Mouse (Mus musculus): ENCODE data around the gene R3hdml. TPM values are rescaled to one million over a fixed set of nuclear protein-coding genes. Genes with fewer than 3 reads are reported as not detected.

The R3hdml gene
- total and polyA plus RNA-seq, 3 experiments, result not detected

- no peaks in the 10 kb centered on the region for H3K79me2 ChIP-seq (ENCODE audit: control insufficient read depth, insufficient read depth, low read length, poor library complexity)
- no peak for DNase-seq (ENCODE audit: low read depth, low spot score)
- H3K4me1 ChIP-seq (ENCODE audit: control insufficient read depth in 1 of 2, insufficient read depth in 2 of 2, low read length in 2 of 2), result no peaks in the 10 kb centered on the region
- TF ChIP-seq JUND (IDR thresholded peaks at IDR 0.05; ENCODE audit: low read depth, low read length) (no peak), E2F4 (IDR thresholded peaks at IDR 0.05; ENCODE audit: borderline replicate concordance, low read depth, low read length) (no peak), MAZ (IDR thresholded peaks at IDR 0.05; ENCODE audit: low read depth, low read length) (no peak), CTCF (IDR thresholded peaks at IDR 0.05 in 2 of 3, conservative IDR thresholded peaks at IDR 0.05 in 1 of 3; ENCODE audit: control insufficient read depth in 1 of 3, insufficient read depth in 1 of 3, low read depth in 2 of 3, low read length in 3 of 3, poor library complexity in 1 of 3, severe bottlenecking in 1 of 3) (no peak), MXI1 (IDR thresholded peaks at IDR 0.05; ENCODE audit: low read depth, low read length) (no peak), GABPA (IDR thresholded peaks at IDR 0.05; ENCODE audit: low read depth, low read length) (no peak), ZMIZ1 (IDR thresholded peaks at IDR 0.05; ENCODE audit: low read depth, low read length) (no peak), TAL1 (IDR thresholded peaks at IDR 0.05; ENCODE audit: low read length) (no peak), HCFC1 (IDR thresholded peaks at IDR 0.05; ENCODE audit: low read depth, low read length) (no peak), SIN3A (IDR thresholded peaks at IDR 0.05; ENCODE audit: low read length) (no peak), ELF1 (IDR thresholded peaks at IDR 0.05; ENCODE audit: low read depth, low read length) (no peak), POLR2AphosphoS5 (IDR thresholded peaks at IDR 0.05; ENCODE audit: borderline replicate concordance, low read depth, low read length) (no peak), ZNF384 (IDR thresholded peaks at IDR 0.05; ENCODE audit: low read depth, low read length) (no peak), POLR2AphosphoS2 (IDR thresholded peaks at IDR 0.05; ENCODE audit: low read length) (no peak), TCF12 (IDR thresholded peaks at IDR 0.05; ENCODE audit: low read depth, low read length) (no peak), MYC (IDR thresholded peaks at IDR 0.05; ENCODE audit: low read depth, low read length) (no peak), USF2 (IDR thresholded peaks at IDR 0.05; ENCODE audit: borderline replicate concordance in 1 of 2, insufficient read depth in 1 of 2, low read depth in 1 of 2, low read length in 2 of 2) (no peak), CHD2 (IDR thresholded peaks at IDR 0.05; ENCODE audit: low read length) (no peak)
- H3K9me3 ChIP-seq (replicated peaks; ENCODE audit: insufficient read depth, low read length), result no peaks in the 10 kb centered on the region
- H3K27me3 ChIP-seq (ENCODE audit: control insufficient read depth in 1 of 2, insufficient read depth in 2 of 2, low read length in 2 of 2), result peaks cover 0 to 2% of the 10 kb centered on the region in 2 experiments; a peak in 1 of 4 replicates
- H3K9ac ChIP-seq (ENCODE audit: control insufficient read depth, low read depth, low read length, poor library complexity, severe bottlenecking), result no peak overlapping the region
- H3K4me3 ChIP-seq (ENCODE audit: control insufficient read depth in 1 of 2, insufficient read depth in 1 of 2, low read depth in 2 of 2, low read length in 2 of 2), result no peak overlapping the region
- no peak overlapping the region for H3K27ac ChIP-seq (ENCODE audit: control insufficient read depth, low read depth, low read length)
- no peaks in the 10 kb centered on the region for H3K36me3 ChIP-seq (ENCODE audit: control insufficient read depth in 1 of 2, insufficient read depth in 2 of 2, low read length in 2 of 2)
Observed at GRCm38 (mm10) chr2:163450668-163451295, 41.3 kb upstream of the R3hdml start.

GRCm38 (mm10) chr2:163452738-163453137, 39.4 kb upstream of the R3hdml start:
- Histone ChIP-seq H3K4me1 (ENCODE audit: control insufficient read depth in 1 of 2, insufficient read depth in 2 of 2, low read length in 2 of 2) (no peaks in the 10 kb centered on the region), H3K79me2 (ENCODE audit: control insufficient read depth, insufficient read depth, low read length, poor library complexity) (no peaks in the 10 kb centered on the region), H3K27me3 (ENCODE audit: control insufficient read depth in 1 of 2, insufficient read depth in 2 of 2, low read length in 2 of 2) (peaks cover 0 to 2% of the 10 kb centered on the region in 2 experiments; a peak in 2 of 4 replicates), H3K9me3 (replicated peaks; ENCODE audit: insufficient read depth, low read length) (no peaks in the 10 kb centered on the region), H3K27ac (ENCODE audit: control insufficient read depth, low read depth, low read length) (no peak overlapping the region), H3K4me3 (ENCODE audit: control insufficient read depth in 1 of 2, insufficient read depth in 1 of 2, low read depth in 2 of 2, low read length in 2 of 2) (no peak overlapping the region), H3K9ac (ENCODE audit: control insufficient read depth, low read depth, low read length, poor library complexity, severe bottlenecking) (no peak overlapping the region), H3K36me3 (ENCODE audit: control insufficient read depth in 1 of 2, insufficient read depth in 2 of 2, low read length in 2 of 2) (no peaks in the 10 kb centered on the region)
- no peak for DNase-seq (ENCODE audit: low read depth, low spot score)
- peak in 1 of 3 experiments; percentile 17; a peak in 1 of 6 replicates for TF ChIP-seq CTCF (IDR thresholded peaks at IDR 0.05 in 2 of 3, conservative IDR thresholded peaks at IDR 0.05 in 1 of 3; ENCODE audit: control insufficient read depth in 1 of 3, insufficient read depth in 1 of 3, low read depth in 2 of 3, low read length in 3 of 3, poor library complexity in 1 of 3, severe bottlenecking in 1 of 3)
- TF ChIP-seq RAD21 (IDR thresholded peaks at IDR 0.05; ENCODE audit: low read depth, low read length), result peak; percentile 13
- no peak for TF ChIP-seq TCF12 (IDR thresholded peaks at IDR 0.05; ENCODE audit: low read depth, low read length)
- TF ChIP-seq POLR2AphosphoS2 (IDR thresholded peaks at IDR 0.05; ENCODE audit: low read length), result no peak
